In the genomic region with DNA sequence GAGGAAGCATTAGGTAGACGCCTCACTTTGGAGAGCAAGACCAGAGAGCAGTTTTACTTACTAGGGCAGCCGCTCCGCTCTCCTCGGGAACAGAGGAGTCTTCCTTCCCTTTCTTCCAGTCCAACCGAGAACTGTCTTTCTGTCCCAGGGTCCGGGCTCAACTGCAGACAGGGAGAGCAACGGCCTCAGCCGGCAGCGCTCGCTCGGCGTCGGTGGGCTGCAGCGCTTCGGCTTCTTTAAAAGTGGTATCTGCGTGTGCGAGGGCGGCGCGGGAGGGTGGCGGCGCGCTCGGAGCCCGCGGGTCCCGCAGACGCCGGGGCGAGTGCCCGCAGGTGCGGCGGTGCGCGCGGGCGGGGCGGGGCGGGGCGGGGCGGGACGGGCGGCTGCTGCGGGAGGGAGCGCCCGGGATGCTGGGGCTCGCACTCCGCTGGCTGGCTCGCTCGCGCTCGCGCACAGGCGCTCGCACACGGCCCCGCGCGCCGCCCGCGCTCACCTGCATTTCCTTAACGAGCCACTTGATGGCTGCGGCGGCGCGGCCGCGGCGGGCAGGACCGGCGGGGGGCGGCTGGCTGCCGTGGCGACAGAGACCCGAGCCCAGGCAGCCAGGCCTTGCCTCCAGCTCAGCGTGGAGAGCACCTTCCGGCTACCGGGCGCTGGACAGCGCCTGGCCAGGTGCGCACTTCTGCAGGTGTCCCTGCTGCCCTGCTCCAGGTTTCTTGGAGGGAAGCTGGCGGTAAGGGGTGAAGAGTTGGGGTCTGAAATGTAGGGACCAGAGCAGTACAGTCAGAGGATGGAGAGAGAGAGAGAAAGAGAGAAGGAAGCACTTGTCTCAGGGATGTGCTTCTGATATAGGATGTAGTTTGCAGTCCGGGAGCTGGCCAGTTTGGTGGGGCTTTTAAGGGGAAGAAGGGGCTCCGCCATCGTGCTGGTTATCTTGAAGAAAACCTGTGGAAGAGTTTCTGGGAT, we compare ENCODE assay signal across 9 mouse cellular contexts. TPM values are rescaled to one million over a fixed set of nuclear protein-coding genes. Genes with fewer than 3 reads are reported as not detected.
A peak's percentile ranks its signal among the peaks of the same experiment; 100 is the strongest.
DNase-seq lines count a peak whose midpoint lies in the region; ATAC-seq lines count a peak whose summit lies in the region.
"Had no signal": no experiment of that assay in that cellular context is flagged by ENCODE, and none has a peak within 500 bp of the region (broad histone marks: within the 10 kb centered on the region; RNA-seq: fewer than 3 reads in every experiment).

A gene (minus strand): TSS at position 433 of the 966 bp plus-strand sequence.

- peak within 1 kb of the TSS; percentile 37; the same call in 1 of the 2 replicates for H3K9ac ChIP-seq in kidney, embryonic 14.5 days (ENCODE audit: low read depth, low read length)
- peak within 1 kb of the TSS; percentile 79 for H3K9ac ChIP-seq in forebrain, embryonic 16.5 days (replicated peaks; ENCODE audit: low read depth, low read length)
- peak within 1 kb of the TSS; percentile 31; the same call in 1 of the 2 replicates for H3K9ac ChIP-seq in kidney, embryonic 15.5 days

- H3K9me3 ChIP-seq in kidney, embryonic 14.5 days (ENCODE audit: control insufficient read depth, low read length) = no peaks in the 10 kb centered on the region
- H3K9me3 ChIP-seq in forebrain, embryonic 16.5 days (ENCODE audit: control insufficient read depth, low read length) = no peaks in the 10 kb centered on the region
- H3K9me3 ChIP-seq in kidney, embryonic 15.5 days (replicated peaks) = no peaks in the 10 kb centered on the region

- no peaks in the 10 kb centered on the region for H3K36me3 ChIP-seq in kidney, embryonic 14.5 days (ENCODE audit: control insufficient read depth, insufficient read depth, low read length)
- no peaks in the 10 kb centered on the region for H3K36me3 ChIP-seq in forebrain, embryonic 16.5 days (ENCODE audit: control insufficient read depth, insufficient read depth)
- no peaks in the 10 kb centered on the region for H3K36me3 ChIP-seq in kidney, embryonic 15.5 days

- under 1% methylated on average over 57 of the region's 86 CpGs for WGBS in kidney, embryonic 14.5 days
- 2% methylated on average over 48 of the region's 86 CpGs for WGBS in forebrain, embryonic 16.5 days
- WGBS in kidney, embryonic 15.5 days = 1% methylated on average over 64 of the region's 86 CpGs

- ATAC-seq in kidney, embryonic 14.5 days (ENCODE audit: low FRiP score, low TSS enrichment) = peak; percentile 94
- peak; percentile 91 for ATAC-seq in forebrain, embryonic 16.5 days
- ATAC-seq in kidney, embryonic 15.5 days (replicated peaks; ENCODE audit: low FRiP score) = peak; percentile 92

- no peak within 1 kb of the TSS for H3K27ac ChIP-seq in kidney, embryonic 14.5 days (ENCODE audit: low read depth, low read length)
- H3K27ac ChIP-seq in forebrain, embryonic 16.5 days (ENCODE audit: low read length) = peak within 1 kb of the TSS; percentile 89
- H3K27ac ChIP-seq in kidney, embryonic 15.5 days = no peak within 1 kb of the TSS
- H3K27ac ChIP-seq: macrophage had no signal

- H3K4me2 ChIP-seq in kidney, embryonic 14.5 days (replicated peaks; ENCODE audit: low read depth, low read length) = peak within 1 kb of the TSS; percentile 84
- H3K4me2 ChIP-seq in forebrain, embryonic 16.5 days (ENCODE audit: low read length) = peak within 1 kb of the TSS; percentile 85
- peak within 1 kb of the TSS; percentile 89 for H3K4me2 ChIP-seq in kidney, embryonic 15.5 days

- no peaks in the 10 kb centered on the region for H3K4me1 ChIP-seq in kidney, embryonic 14.5 days (ENCODE audit: control insufficient read depth, insufficient read depth, low read length)
- peaks cover 2% of the 10 kb centered on the region; the same call in 1 of the 2 replicates for H3K4me1 ChIP-seq in forebrain, embryonic 16.5 days (replicated peaks; ENCODE audit: control insufficient read depth, insufficient read depth, low read length)
- H3K4me1 ChIP-seq in kidney, embryonic 15.5 days = 0 out of 2 replicates have a peak, but pooled peaks cover 7% of the 10 kb centered on the region

- peak within 1 kb of the TSS; percentile 50 for H3K4me3 ChIP-seq in kidney, embryonic 14.5 days (ENCODE audit: low read length)
- peak within 1 kb of the TSS; percentile 75 for H3K4me3 ChIP-seq in forebrain, embryonic 16.5 days (replicated peaks; ENCODE audit: low read length)
- H3K4me3 ChIP-seq in kidney, embryonic 15.5 days (replicated peaks) = peak within 1 kb of the TSS; percentile 58

- peaks cover 29% of the 10 kb centered on the region for H3K27me3 ChIP-seq in kidney, embryonic 14.5 days (ENCODE audit: control insufficient read depth, insufficient read depth, low read length)
- 0 out of 2 replicates have a peak, but pooled peaks cover 2% of the 10 kb centered on the region for H3K27me3 ChIP-seq in forebrain, embryonic 16.5 days (replicated peaks; ENCODE audit: control insufficient read depth, insufficient read depth, low read length)
- H3K27me3 ChIP-seq in kidney, embryonic 15.5 days = peaks cover 33% of the 10 kb centered on the region

- no peak for DNase-seq in kidney, adult 9 months
- peak; percentile 10 to 50 for DNase-seq in cerebellum, adult 18-20 months
- peak; percentile 10 for DNase-seq in liver
- DNase-seq in right cerebral cortex, adult 18-20 months = peak; percentile 77
- DNase-seq in ovary, postnatal 10 days (ENCODE audit: low spot score) = no peak

RNA-seq across cellular contexts. Expression of the gene that starts here (rescaled TPM):
- 31.7 and 34.8 TPM in 2 replicates for polyA plus RNA-seq in kidney, embryonic 14.5 days (2014; fragmentation: Nextera tagmentation; extraction: Ambion mirVana)
- 123 and 161 TPM in 2 replicates for polyA plus RNA-seq in forebrain, embryonic 16.5 days (2015; fragmentation: Nextera tagmentation; extraction: Ambion mirVana)
- polyA plus RNA-seq in kidney, embryonic 15.5 days (2015; fragmentation: Nextera tagmentation; extraction: Ambion mirVana) = 21.6 and 23.6 TPM in 2 replicates
- polyA plus RNA-seq: macrophage had no signal

Comparison
In these comparisons a context has a peak if more than half of its experiments do, and no peak if none do; other contexts are left out.
1. DNase-seq: peak in cerebellum, adult 18-20 months (2 of 2), liver (single experiment) and right cerebral cortex, adult 18-20 months (single experiment); none in kidney, adult 9 months (single experiment) and ovary, postnatal 10 days (single experiment).
2. Peak in every context shown above with its lines, with median percentiles within 50 percentile points of each other: ATAC-seq, H3K4me2 ChIP-seq, H3K4me3 ChIP-seq and H3K9ac ChIP-seq.